Mouse (Mus musculus) liver, embryonic 14.5 days (tissue): ENCODE data around the gene Gm1123. TPM values are rescaled to one million over a fixed set of nuclear protein-coding genes. Genes with fewer than 3 reads are reported as not detected.
A peak's percentile ranks its signal among the peaks of the same experiment; 100 is the strongest.

Experiments
- ATAC-seq: fragments of 200-750 bp; cut with Nextera tagmentation; 2 replicates; pipeline ENCODE4 v1.8.0; 2017; ENCODE audit warnings: moderate number of reproducible peaks, mild to moderate bottlenecking, moderate library complexity; ENCODE audit not compliant: insufficient read depth
- DNase-seq, 3 experiments: peaks; one replicate each; pipeline ENCODE4 v3.0.0-alpha.2; 2012 to 2013; ENCODE audit warnings: low read depth in 3 of 3, low spot score in 3 of 3
- H3K27ac ChIP-seq: fragments of 300-500 bp; sonication (generic); 2 replicates; pipeline ENCODE4 v1.5.1; 2014; ENCODE audit warnings: moderate library complexity, mild to moderate bottlenecking, control low read depth, inconsistent platforms
- H3K27me3 ChIP-seq: fragments of 300-500 bp; sonication (generic); 2 replicates; pipeline ENCODE4 v1.6.1; 2014; ENCODE audit warnings: mild to moderate bottlenecking, low read length, moderate library complexity; ENCODE audit not compliant: control insufficient read depth, insufficient read depth
- H3K36me3 ChIP-seq: fragments of 300-500 bp; sonication (generic); replicated peaks from 2 replicates; pipeline ENCODE4 v1.6.1; 2014; ENCODE audit warnings: low read depth; ENCODE audit not compliant: control insufficient read depth, insufficient read depth
- H3K4me1 ChIP-seq, 2 experiments: fragments of 200-500 bp in 1 of 2; fragments of 300-500 bp in 1 of 2; sonication (generic) in 1 of 2; replicated peaks; 2 replicates each; pipeline ENCODE4 v1.6.1; 2012 to 2014; ENCODE audit warnings: antibody characterized with exemption in 1 of 2, inconsistent platforms in 1 of 2, low read length in 1 of 2; ENCODE audit not compliant: control insufficient read depth in 2 of 2, insufficient read depth in 2 of 2
- H3K4me2 ChIP-seq: fragments of 300-500 bp; sonication (generic); 2 replicates; pipeline ENCODE4 v1.6.1; 2014; ENCODE audit warnings: low read depth, mild to moderate bottlenecking, control low read depth, moderate library complexity
- H3K4me3 ChIP-seq, 2 experiments: fragments of 200-500 bp in 1 of 2; fragments of 300-500 bp in 1 of 2; sonication (generic) in 1 of 2; 2 replicates each; pipeline ENCODE4 v1.5.1; 2012 to 2014; ENCODE audit warnings: low read depth in 2 of 2, low read length in 2 of 2, mild to moderate bottlenecking in 2 of 2, control low read depth in 1 of 2, inconsistent platforms in 1 of 2, moderate library complexity in 1 of 2; ENCODE audit not compliant: insufficient read depth in 1 of 2
- H3K9ac ChIP-seq: fragments of 300-500 bp; sonication (generic); replicated peaks from 2 replicates; pipeline ENCODE4 v1.6.1; 2014; ENCODE audit warnings: mild to moderate bottlenecking, control low read depth, moderate library complexity
- H3K9me3 ChIP-seq: fragments of 300-500 bp; sonication (generic); 2 replicates; pipeline ENCODE4 v1.6.1; 2016; ENCODE audit warnings: low read length, mixed read lengths; ENCODE audit not compliant: control insufficient read depth
- CTCF ChIP-seq: IDR thresholded peaks from 2 replicates; pipeline ENCODE4 v1.5.1; 2016; ENCODE audit warnings: antibody characterized with exemption, low read depth, control low read depth
- EP300 ChIP-seq: IDR thresholded peaks from 2 replicates; pipeline ENCODE4 v1.6.1; 2016; ENCODE audit warnings: antibody characterized with exemption, low read depth
- WGBS: fragments of 180-500 bp; shearing (Covaris S2); extraction: QIAGEN DNeasy Blood & Tissue Kit; methylation state at CpG from one replicate; pipeline ENCODE4 v1.1.7; 2014; ENCODE audit not compliant: insufficient replicate concordance; 5-methylcytosine and 5-hydroxymethylcytosine counted together
- polyA plus RNA-seq, 2 experiments: library from polyadenylated mRNA; depleted of rRNA in 1 of 2; stranded (reverse) in 1 of 2; unstranded in 1 of 2; fragments of >200 nt; fragmentation: Nextera tagmentation in 1 of 2; extraction: Ambion mirVana in 1 of 2; gene quantifications; 2 replicates each; pipeline versions ENCODE4 v1.2.1 to v1.2.3; 2012 to 2014

Gene Gm1123
- polyA plus RNA-seq, 2 experiments = 0.03 TPM; not detected in 1

GRCm38 (mm10) chr9:98960348-98960747 is 75.2 kb downstream of the Gm1123 start:
- no peak for ATAC-seq

GRCm38 (mm10) chr9:98959851-98960250 is 75.7 kb downstream of the Gm1123 start:
- H3K36me3 ChIP-seq = no peaks in the 10 kb centered on the region
- WGBS = 30% methylated on average over 3 of the region's 3 CpGs
- no peak for TF ChIP-seq EP300
- no peak for TF ChIP-seq CTCF
- H3K4me3 ChIP-seq = no peak overlapping the region
- no peak overlapping the region for H3K4me2 ChIP-seq
- ATAC-seq (no peak), DNase-seq (no peak)
- no peak overlapping the region for H3K27ac ChIP-seq
- no peak overlapping the region for H3K9ac ChIP-seq
- peaks cover 98% of the 10 kb centered on the region for H3K27me3 ChIP-seq
- no peaks in the 10 kb centered on the region for H3K4me1 ChIP-seq
- no peaks in the 10 kb centered on the region for H3K9me3 ChIP-seq

More at GRCm38 (mm10) chr9:98960348-98960747, 75.2 kb downstream of the Gm1123 start:
- TF ChIP-seq CTCF = peak; percentile 25; the same call in 1 of the 2 replicates
- no peak for TF ChIP-seq EP300
- Histone ChIP-seq H3K27me3 (peaks cover 98% of the 10 kb centered on the region), H3K9me3 (no peaks in the 10 kb centered on the region), H3K9ac (no peak overlapping the region), H3K36me3 (no peaks in the 10 kb centered on the region), H3K4me2 (no peak overlapping the region), H3K4me1 (no peaks in the 10 kb centered on the region), H3K4me3 (no peak overlapping the region), H3K27ac (no peak overlapping the region)
- DNase-seq = no peak
- 22% methylated on average over 5 of the region's 5 CpGs for WGBS

- H3K27ac ChIP-seq = no peak overlapping the region
- peaks cover 100% of the 10 kb centered on the region for H3K27me3 ChIP-seq
- no peak overlapping the region for H3K4me2 ChIP-seq
- 6% methylated on average over 6 of the region's 6 CpGs for WGBS
- DNase-seq (no peak), ATAC-seq (no peak)
- TF ChIP-seq CTCF (no peak), EP300 (no peak)
- no peaks in the 10 kb centered on the region for H3K36me3 ChIP-seq
- no peaks in the 10 kb centered on the region for H3K9me3 ChIP-seq
- no peak overlapping the region for H3K4me3 ChIP-seq
- no peaks in the 10 kb centered on the region for H3K4me1 ChIP-seq
- no peak overlapping the region for H3K9ac ChIP-seq
Observed at GRCm38 (mm10) chr9:98958628-98959027, 76.9 kb downstream of the Gm1123 start.

DNA sequence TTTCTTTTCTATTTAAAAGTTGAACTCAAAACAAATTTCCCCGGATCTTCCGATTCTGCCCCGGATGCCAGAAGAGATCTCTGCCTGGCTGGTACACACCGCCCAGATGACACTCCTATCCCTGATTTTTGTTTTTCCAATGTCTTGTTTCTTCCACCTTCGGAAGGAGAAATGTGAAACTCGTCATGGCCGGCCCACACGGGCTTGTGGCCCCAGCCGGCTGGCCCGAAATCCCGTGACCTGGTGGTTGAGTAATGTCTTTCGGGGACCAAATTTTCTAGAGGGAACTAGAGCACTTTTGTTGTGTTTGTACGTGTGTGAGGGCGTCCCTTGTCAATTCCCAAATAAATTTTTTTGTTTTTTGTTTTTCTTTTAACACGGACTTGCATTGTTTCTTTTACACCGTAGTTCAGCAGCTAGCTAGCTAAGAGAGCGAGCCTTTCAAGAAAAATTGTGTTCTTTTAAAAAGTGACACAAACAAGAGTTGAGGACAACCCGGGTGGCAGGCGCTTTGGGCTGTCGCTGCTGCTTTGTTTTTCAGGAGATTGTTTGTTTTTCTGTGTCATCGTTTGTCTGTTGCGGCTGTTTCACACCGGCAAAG is 77.7 kb downstream of the Gm1123 start:
- DNase-seq (no peak), ATAC-seq (no peak)
- H3K4me1 ChIP-seq = no peaks in the 10 kb centered on the region
- no peak overlapping the region for H3K4me2 ChIP-seq
- WGBS = 2% methylated on average over 23 of the region's 23 CpGs
- TF ChIP-seq CTCF = no peak
- no peak for TF ChIP-seq EP300
- no peaks in the 10 kb centered on the region for H3K9me3 ChIP-seq
- no peaks in the 10 kb centered on the region for H3K36me3 ChIP-seq
- peaks cover 100% of the 10 kb centered on the region for H3K27me3 ChIP-seq
- no peak overlapping the region for H3K27ac ChIP-seq
- H3K4me3 ChIP-seq = no peak overlapping the region
- no peak overlapping the region for H3K9ac ChIP-seq

Other genes with a start within 250 kb of the Gm1123 start
- not detected in 2 replicates for gene Prr23a1, start 193.2 kb downstream of the Gm1123 start, polyA plus RNA-seq (2012; rRNA removed)
- gene Prr23a1, start 193.2 kb downstream of the Gm1123 start, polyA plus RNA-seq (2014; fragmentation: Nextera tagmentation; extraction: Ambion mirVana) = not detected in 2 replicates
- gene Prr23a2, start 179.2 kb downstream of the Gm1123 start, polyA plus RNA-seq (2012; rRNA removed) = not detected in 2 replicates
- not detected in 2 replicates for gene Prr23a2, start 179.2 kb downstream of the Gm1123 start, polyA plus RNA-seq (2014; fragmentation: Nextera tagmentation; extraction: Ambion mirVana)
- not detected in 2 replicates for gene Prr23a3, start 170.9 kb downstream of the Gm1123 start, polyA plus RNA-seq (2012; rRNA removed)
- gene Prr23a3, start 170.9 kb downstream of the Gm1123 start, polyA plus RNA-seq (2014; fragmentation: Nextera tagmentation; extraction: Ambion mirVana) = not detected in 2 replicates
- not detected in 2 replicates for gene 7420426K07Rik, start 132.6 kb downstream of the Gm1123 start, polyA plus RNA-seq (2012; rRNA removed)
- gene 7420426K07Rik, start 132.6 kb downstream of the Gm1123 start, polyA plus RNA-seq (2014; fragmentation: Nextera tagmentation; extraction: Ambion mirVana) = not detected in 2 replicates
- gene Foxl2, start 80.4 kb downstream of the Gm1123 start, polyA plus RNA-seq (2012; rRNA removed) = not detected in 2 replicates
- not detected in 2 replicates for gene Foxl2, start 80.4 kb downstream of the Gm1123 start, polyA plus RNA-seq (2014; fragmentation: Nextera tagmentation; extraction: Ambion mirVana)
- gene Faim, start 49.3 kb downstream of the Gm1123 start, polyA plus RNA-seq (2012; rRNA removed) = 1.7 and 4.0 TPM in 2 replicates
- gene Faim, start 49.3 kb downstream of the Gm1123 start, polyA plus RNA-seq (2014; fragmentation: Nextera tagmentation; extraction: Ambion mirVana) = 14.0 and 14.4 TPM in 2 replicates
- 3.0 and 4.3 TPM in 2 replicates for gene Pik3cb, start 104.9 kb upstream of the Gm1123 start, polyA plus RNA-seq (2012; rRNA removed)
- gene Pik3cb, start 104.9 kb upstream of the Gm1123 start, polyA plus RNA-seq (2014; fragmentation: Nextera tagmentation; extraction: Ambion mirVana) = 1.8 and 2.3 TPM in 2 replicates
- not detected in 2 replicates for gene Faiml, start 201.5 kb upstream of the Gm1123 start, polyA plus RNA-seq (2012; rRNA removed)
- gene Faiml, start 201.5 kb upstream of the Gm1123 start, polyA plus RNA-seq (2014; fragmentation: Nextera tagmentation; extraction: Ambion mirVana) = not detected in 2 replicates
- gene Cep70, start 207.7 kb upstream of the Gm1123 start, polyA plus RNA-seq (2012; rRNA removed) = 10.5 and 13.7 TPM in 2 replicates
- 25.5 and 27.2 TPM in 2 replicates for gene Cep70, start 207.7 kb upstream of the Gm1123 start, polyA plus RNA-seq (2014; fragmentation: Nextera tagmentation; extraction: Ambion mirVana)